Mouse (Mus musculus) lung, embryonic 15.5 days (tissue): Measurements from ENCODE around the gene Des. TPM values are rescaled to one million over a fixed set of nuclear protein-coding genes. Genes with fewer than 3 reads are reported as not detected.

Source experiments
- ATAC-seq: fragments of 200-750 bp; cut with Nextera tagmentation; 2 replicates; pipeline ENCODE4 v1.8.0; 2017; ENCODE audit warnings: moderate number of reproducible peaks, borderline replicate concordance; ENCODE audit not compliant: low FRiP score, low TSS enrichment; ENCODE audit errors: extremely low read depth
- H3K27ac ChIP-seq: fragments of 300-500 bp; sonication (generic); 2 replicates; pipeline ENCODE4 v1.5.1; 2015; ENCODE audit warnings: moderate library complexity, mild to moderate bottlenecking, inconsistent platforms
- H3K27me3 ChIP-seq: fragments of 300-500 bp; sonication (generic); 2 replicates; pipeline ENCODE4 v1.6.1; 2015; ENCODE audit warnings: inconsistent platforms
- H3K36me3 ChIP-seq: fragments of 300-500 bp; sonication (generic); 2 replicates; pipeline ENCODE4 v1.6.1; 2015; ENCODE audit warnings: inconsistent platforms
- H3K4me1 ChIP-seq: fragments of 300-500 bp; sonication (generic); 2 replicates; pipeline ENCODE4 v1.6.1; 2015; ENCODE audit warnings: inconsistent platforms
- H3K4me2 ChIP-seq: fragments of 300-500 bp; sonication (generic); 2 replicates; pipeline ENCODE4 v1.6.1; 2015; ENCODE audit warnings: inconsistent platforms, mild to moderate bottlenecking, moderate library complexity
- H3K4me3 ChIP-seq: fragments of 300-500 bp; sonication (generic); 2 replicates; pipeline ENCODE4 v1.5.1; 2015; ENCODE audit warnings: mild to moderate bottlenecking, inconsistent platforms
- H3K9ac ChIP-seq: fragments of 300-500 bp; sonication (generic); 2 replicates; pipeline ENCODE4 v1.6.1; 2015; ENCODE audit warnings: inconsistent platforms
- H3K9me3 ChIP-seq: fragments of 300-500 bp; sonication (generic); 2 replicates; pipeline ENCODE4 v1.6.1; 2016; ENCODE audit warnings: inconsistent platforms
- WGBS: fragments of 180-500 bp; shearing (Covaris S2); methylation state at CpG from one replicate; pipeline ENCODE4 v1.1.7; 2015; 5-methylcytosine and 5-hydroxymethylcytosine counted together
- polyA plus RNA-seq: library from polyadenylated mRNA; unstranded; fragments of >200 nt; fragmentation: Nextera tagmentation; extraction: Ambion mirVana; gene quantifications from 2 replicates; pipeline ENCODE4 v1.2.1, GENCODE M21; 2015

Gene Des
- 57.1 and 59.5 TPM in 2 replicates for polyA plus RNA-seq

DNA sequence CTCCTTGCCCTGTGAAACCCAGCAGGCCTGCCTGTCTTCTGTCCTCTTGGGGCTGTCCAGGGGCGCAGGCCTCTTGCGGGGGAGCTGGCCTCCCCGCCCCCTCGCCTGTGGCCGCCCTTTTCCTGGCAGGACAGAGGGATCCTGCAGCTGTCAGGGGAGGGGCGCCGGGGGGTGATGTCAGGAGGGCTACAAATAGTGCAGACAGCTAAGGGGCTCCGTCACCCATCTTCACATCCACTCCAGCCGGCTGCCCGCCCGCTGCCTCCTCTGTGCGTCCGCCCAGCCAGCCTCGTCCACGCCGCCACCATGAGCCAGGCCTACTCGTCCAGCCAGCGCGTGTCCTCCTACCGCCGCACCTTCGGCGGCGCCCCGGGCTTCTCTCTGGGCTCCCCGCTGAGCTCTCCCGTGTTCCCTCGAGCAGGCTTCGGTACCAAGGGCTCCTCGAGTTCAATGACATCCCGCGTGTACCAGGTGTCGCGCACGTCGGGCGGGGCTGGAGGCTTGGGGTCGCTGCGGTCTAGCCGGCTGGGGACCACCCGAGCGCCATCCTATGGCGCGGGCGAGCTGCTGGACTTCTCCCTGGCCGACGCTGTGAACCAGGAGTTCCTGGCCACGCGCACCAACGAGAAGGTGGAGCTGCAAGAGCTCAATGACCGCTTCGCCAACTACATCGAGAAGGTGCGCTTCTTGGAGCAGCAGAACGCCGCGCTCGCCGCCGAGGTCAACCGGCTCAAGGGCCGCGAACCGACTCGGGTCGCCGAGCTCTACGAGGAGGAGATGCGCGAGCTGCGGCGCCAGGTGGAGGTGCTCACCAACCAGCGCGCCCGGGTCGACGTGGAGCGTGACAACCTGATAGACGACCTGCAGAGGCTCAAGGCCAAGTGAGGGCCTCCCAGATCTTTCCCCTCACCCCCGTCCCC is at the start of gene Des:
Gene Des, plus strand, starts transcription at position 218 of the 920 bp plus-strand sequence.
- H3K9ac ChIP-seq, result peak within 1 kb of the TSS; percentile 36
- peak; percentile 80; the same call in 1 of the 2 replicates for ATAC-seq
- H3K27me3 ChIP-seq, result peaks cover 39% of the 10 kb centered on the region
- WGBS, result 1% methylated on average over 78 of the region's 80 CpGs
- no peaks in the 10 kb centered on the region for H3K36me3 ChIP-seq
- H3K4me2 ChIP-seq, result peak within 1 kb of the TSS; percentile 83
- peak within 1 kb of the TSS; percentile 47 for H3K27ac ChIP-seq
- peak within 1 kb of the TSS; percentile 43 for H3K4me3 ChIP-seq
- peaks cover 22% of the 10 kb centered on the region for H3K4me1 ChIP-seq
- H3K9me3 ChIP-seq, result no peaks in the 10 kb centered on the region

DNA sequence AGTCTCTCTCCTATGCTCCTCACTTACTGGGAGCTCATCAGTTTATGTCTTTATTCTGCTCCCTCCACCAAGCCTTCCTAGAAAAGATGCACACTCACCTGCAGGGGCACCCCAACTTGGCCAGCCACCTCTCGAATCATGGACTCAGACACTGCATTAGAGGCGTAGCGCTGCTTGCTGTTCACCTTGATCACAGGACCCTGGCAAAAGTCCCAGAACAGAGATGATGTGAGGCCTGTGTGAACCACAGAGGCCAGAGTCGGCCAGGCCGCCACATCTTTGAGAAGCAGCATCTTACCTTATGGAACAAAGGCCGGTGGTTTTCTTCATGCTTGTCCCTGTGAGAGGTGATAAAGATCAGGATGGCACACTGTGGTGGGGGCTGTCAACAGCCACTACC is 48.4 kb upstream of the Des start:
- Histone ChIP-seq H3K9ac (no peak overlapping the region), H3K4me3 (no peak overlapping the region), H3K4me2 (no peak overlapping the region), H3K9me3 (no peaks in the 10 kb centered on the region), H3K27me3 (no peaks in the 10 kb centered on the region), H3K27ac (no peak overlapping the region), H3K36me3 (peaks cover 71% of the 10 kb centered on the region), H3K4me1 (peaks cover 8% of the 10 kb centered on the region)
- ATAC-seq, result no peak
- 93% methylated on average over 6 of the region's 6 CpGs for WGBS

DNA sequence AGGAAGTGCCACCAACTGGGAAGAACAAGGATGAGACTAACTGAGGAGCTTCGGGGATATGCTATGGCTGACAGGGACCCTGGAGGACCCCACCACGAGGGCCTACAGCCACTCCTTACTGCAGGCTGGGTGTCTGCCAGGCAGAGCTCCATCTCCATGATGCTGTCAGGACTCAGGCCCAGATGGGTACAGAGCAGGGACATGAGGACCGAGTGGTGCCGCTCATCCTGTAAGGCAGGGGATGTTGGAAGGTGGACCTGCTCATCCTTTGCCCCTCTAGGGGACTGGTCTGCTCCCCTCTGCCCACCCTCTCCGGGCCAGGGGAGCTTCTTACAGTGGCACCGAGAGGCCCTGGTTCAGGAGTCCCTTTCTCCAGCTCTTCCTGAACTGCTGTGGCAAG is 45.1 kb upstream of the Des start:
- no peaks in the 10 kb centered on the region for H3K27me3 ChIP-seq
- H3K9me3 ChIP-seq, result no peaks in the 10 kb centered on the region
- H3K4me1 ChIP-seq, result peaks cover 8% of the 10 kb centered on the region
- H3K4me2 ChIP-seq, result no peak overlapping the region
- WGBS, result 86% methylated on average over 6 of the region's 6 CpGs
- ATAC-seq, result no peak
- peaks cover 48% of the 10 kb centered on the region for H3K36me3 ChIP-seq
- no peak overlapping the region for H3K9ac ChIP-seq
- no peak overlapping the region for H3K27ac ChIP-seq
- H3K4me3 ChIP-seq, result no peak overlapping the region

DNA sequence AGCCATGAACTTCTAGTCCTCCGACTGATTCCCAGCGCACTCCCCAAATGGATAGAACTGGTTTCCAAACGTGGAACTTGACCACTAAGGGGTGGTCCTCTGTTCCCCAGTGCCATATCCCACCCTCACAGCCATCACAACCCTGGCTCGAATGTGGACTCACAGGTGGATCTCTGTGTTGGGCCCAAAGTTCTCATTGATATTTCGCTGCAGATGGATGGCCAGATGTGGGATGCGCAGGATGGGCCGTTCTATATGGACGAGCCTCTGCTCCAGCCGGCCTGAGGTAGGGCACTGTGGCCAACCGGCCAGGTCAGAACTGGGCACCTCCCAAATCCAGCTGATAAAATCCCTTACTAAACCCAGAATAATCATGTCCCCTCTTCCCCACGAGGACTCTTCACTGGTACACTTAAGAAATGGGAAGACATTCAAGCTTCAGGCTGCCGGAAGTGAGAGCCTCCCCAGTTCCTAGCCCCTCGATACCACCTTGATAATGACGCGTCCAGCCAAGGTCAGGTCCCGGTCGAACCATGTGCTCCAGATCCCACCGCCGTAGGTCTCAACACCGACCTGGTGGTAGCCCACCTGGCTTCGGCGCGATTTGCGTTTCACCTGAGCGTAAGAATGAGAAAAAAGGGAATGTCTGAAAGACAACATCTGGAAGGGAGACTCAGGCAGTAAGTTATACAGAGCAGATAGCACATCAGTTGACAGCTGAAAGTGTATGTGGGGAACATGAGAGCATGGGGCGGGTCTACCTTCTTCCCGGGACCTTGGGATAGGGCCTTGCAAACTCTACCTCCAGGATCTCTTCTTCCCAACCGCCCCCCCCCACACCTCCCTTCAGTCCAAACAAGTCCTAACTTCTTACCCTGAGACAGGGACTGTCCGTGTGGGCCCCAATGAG is 44.4 kb upstream of the Des start:
- Histone ChIP-seq H3K27me3 (no peaks in the 10 kb centered on the region), H3K9me3 (no peaks in the 10 kb centered on the region), H3K4me1 (peaks cover 8% of the 10 kb centered on the region), H3K27ac (no peak overlapping the region), H3K4me3 (peak overlapping the region; percentile 76), H3K9ac (peak overlapping the region; percentile 64), H3K4me2 (peak overlapping the region; percentile 83), H3K36me3 (peaks cover 41% of the 10 kb centered on the region)
- 77% methylated on average over 29 of the region's 29 CpGs for WGBS
- no peak for ATAC-seq

DNA sequence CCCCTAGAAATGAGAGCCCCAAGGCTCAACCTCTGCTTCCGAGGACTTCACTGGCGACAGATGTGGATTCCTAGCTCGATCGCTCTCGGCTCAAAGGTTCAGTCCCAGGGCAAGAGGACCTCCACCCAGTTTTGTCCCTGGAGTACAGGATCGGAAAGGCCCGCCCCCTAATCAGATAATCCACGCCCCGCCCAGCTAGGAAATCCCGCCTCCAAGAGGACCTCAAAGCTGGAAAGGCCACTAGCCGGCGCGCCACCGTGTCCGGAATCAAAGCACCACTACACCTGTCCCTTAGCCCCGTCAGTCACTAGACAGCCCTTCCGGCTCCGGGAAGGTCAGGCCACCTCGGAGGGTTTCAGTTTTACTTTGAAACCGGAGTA is 43.3 kb upstream of the Des start:
- ATAC-seq, result peak; percentile 36
- under 1% methylated on average over 20 of the region's 20 CpGs for WGBS
- Histone ChIP-seq H3K27me3 (no peaks in the 10 kb centered on the region), H3K27ac (peak overlapping the region; percentile 97), H3K9me3 (no peaks in the 10 kb centered on the region), H3K9ac (peak overlapping the region; percentile 64), H3K4me2 (peak overlapping the region; percentile 83), H3K4me3 (peak overlapping the region; percentile 76), H3K4me1 (peaks cover 8% of the 10 kb centered on the region), H3K36me3 (peaks cover 30% of the 10 kb centered on the region)

DNA sequence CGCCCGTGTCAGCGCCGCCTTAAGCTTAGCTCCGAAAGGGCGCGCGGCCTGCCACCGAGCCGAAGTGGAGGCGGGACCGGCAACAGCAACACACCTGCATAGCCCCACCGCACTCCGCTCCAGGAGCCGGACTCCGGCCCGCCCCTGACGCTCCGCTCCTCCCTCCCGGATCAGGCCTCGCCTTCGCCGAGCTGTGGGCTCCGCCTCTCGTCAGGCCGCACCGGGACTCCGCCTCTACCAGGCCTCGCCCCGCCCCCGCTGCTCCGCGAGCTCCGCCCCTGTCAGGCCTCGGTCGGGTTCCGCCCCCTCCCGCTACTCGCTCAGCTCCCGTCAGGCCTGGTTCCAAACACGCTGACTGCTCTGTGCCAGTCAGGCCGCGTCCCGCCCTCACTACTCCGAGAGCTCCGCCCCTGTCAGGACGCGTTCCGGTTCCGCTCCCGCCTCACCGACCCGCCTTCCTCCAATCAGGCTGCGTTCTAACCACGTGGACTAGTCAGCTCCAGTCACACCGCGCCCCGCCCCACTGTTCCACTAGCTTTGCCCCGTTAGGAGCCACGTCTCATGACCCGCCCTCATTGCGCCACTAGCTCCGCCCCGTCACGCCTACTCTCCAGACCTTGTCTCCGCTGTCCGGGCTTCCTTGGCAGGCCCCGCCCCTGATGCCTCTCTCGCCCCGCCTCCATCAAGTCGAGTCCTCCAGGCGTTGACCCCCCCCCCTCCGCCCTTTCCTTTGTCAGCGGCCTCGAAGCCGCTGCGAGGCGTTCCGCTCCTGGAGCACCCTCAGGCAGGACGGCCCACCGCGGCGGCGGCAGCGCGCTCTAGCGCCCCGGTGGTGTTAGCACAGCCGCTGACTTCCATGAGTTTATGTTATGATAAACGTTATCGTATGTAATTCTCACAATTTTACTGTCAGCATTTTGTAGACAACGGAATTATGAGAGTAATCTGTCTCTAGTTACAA is 42.6 kb upstream of the Des start, which contains the start of gene Dnpep:
Gene Dnpep, minus strand, starts transcription at position 750 of the 961 bp plus-strand sequence.
- WGBS, result under 1% methylated on average over 89 of the region's 92 CpGs
- no peaks in the 10 kb centered on the region for H3K9me3 ChIP-seq
- H3K4me1 ChIP-seq, result peaks cover 8% of the 10 kb centered on the region
- peak within 1 kb of the TSS; percentile 83 for H3K4me2 ChIP-seq
- H3K36me3 ChIP-seq, result peaks cover 24% of the 10 kb centered on the region
- H3K9ac ChIP-seq, result peak within 1 kb of the TSS; percentile 64
- peak within 1 kb of the TSS; percentile 76 for H3K4me3 ChIP-seq
- H3K27ac ChIP-seq, result peak within 1 kb of the TSS; percentile 97
- H3K27me3 ChIP-seq, result no peaks in the 10 kb centered on the region
- ATAC-seq, result peak; percentile 98

DNA sequence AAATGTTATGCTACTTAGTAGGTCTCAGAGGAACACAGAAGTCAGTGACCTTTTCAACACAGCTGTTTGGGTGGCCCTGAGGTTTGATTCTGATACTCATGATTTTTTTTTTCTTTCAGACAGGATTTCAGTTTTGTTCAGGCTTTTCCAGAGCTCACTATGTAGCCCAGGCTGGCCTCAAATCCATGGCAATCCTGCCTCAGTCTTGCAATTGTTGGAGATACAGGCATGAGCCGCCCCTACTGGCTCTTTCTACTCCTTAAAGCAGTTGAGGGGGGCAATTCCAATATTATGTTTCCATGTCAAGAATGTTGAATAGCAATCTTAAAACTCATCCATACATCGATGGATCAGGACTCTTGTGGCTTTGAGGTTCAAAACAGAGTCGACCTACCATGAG is 41.8 kb upstream of the Des start:
- peaks cover 16% of the 10 kb centered on the region for H3K36me3 ChIP-seq
- WGBS, result 63% methylated on average over 3 of the region's 3 CpGs
- ATAC-seq, result no peak
- peak overlapping the region; percentile 9; the same call in 1 of the 2 replicates for H3K4me3 ChIP-seq
- H3K4me2 ChIP-seq, result peak overlapping the region; percentile 45
- H3K27me3 ChIP-seq, result no peaks in the 10 kb centered on the region
- peaks cover 8% of the 10 kb centered on the region for H3K4me1 ChIP-seq
- peak overlapping the region; percentile 43; the same call in 1 of the 2 replicates for H3K27ac ChIP-seq
- no peaks in the 10 kb centered on the region for H3K9me3 ChIP-seq
- H3K9ac ChIP-seq, result peak overlapping the region; percentile 27

DNA sequence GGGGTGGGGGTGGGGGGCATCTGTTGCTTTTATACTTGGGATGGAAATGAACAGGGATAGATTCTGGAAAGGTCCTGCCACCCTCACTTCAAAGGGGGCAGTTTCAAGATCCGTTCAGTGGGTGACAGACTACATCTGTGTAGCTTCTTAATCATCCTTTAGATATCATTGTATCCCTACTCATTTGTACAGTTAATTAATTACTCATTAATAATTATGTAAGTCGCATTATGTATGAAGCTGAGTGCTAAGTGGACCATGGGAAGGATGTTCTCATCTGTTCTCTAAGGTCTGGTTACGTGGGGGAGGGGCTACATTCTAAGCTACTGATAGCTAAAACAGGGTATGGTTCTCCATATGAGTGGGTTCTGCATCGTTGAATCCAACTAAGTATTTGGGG is 41.4 kb upstream of the Des start:
- Histone ChIP-seq H3K4me1 (peaks cover 8% of the 10 kb centered on the region), H3K36me3 (peaks cover 13% of the 10 kb centered on the region), H3K4me2 (no peak overlapping the region), H3K27me3 (no peaks in the 10 kb centered on the region), H3K27ac (no peak overlapping the region), H3K9ac (no peak overlapping the region), H3K4me3 (no peak overlapping the region), H3K9me3 (no peaks in the 10 kb centered on the region)
- WGBS, result 80% methylated on average over 4 of the region's 4 CpGs
- no peak for ATAC-seq

DNA sequence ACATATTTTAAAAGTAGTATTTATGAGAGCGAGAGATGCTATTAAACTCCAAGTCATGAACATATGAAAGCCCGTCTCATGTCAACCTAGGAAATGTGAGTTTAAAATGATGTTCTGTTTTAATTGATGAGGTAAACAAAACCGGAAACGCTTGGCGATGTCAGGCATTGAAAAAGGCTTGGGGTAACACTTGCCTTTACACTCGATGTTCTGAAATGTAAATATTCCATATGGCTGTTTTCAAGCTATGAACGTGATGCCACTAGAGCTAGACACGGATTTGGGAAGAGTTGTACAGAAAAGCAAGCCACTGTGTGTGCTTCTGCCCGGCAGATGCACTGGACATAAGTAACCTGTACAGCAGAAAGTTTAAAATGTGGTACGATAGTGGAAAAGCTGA is 41.0 kb upstream of the Des start:
- H3K4me2 ChIP-seq, result no peak overlapping the region
- H3K4me3 ChIP-seq, result no peak overlapping the region
- no peak overlapping the region for H3K27ac ChIP-seq
- H3K9ac ChIP-seq, result no peak overlapping the region
- no peak for ATAC-seq
- H3K4me1 ChIP-seq, result peaks cover 8% of the 10 kb centered on the region
- H3K36me3 ChIP-seq, result peaks cover 8% of the 10 kb centered on the region
- no peaks in the 10 kb centered on the region for H3K27me3 ChIP-seq
- WGBS, result 70% methylated on average over 10 of the region's 10 CpGs
- no peaks in the 10 kb centered on the region for H3K9me3 ChIP-seq

DNA sequence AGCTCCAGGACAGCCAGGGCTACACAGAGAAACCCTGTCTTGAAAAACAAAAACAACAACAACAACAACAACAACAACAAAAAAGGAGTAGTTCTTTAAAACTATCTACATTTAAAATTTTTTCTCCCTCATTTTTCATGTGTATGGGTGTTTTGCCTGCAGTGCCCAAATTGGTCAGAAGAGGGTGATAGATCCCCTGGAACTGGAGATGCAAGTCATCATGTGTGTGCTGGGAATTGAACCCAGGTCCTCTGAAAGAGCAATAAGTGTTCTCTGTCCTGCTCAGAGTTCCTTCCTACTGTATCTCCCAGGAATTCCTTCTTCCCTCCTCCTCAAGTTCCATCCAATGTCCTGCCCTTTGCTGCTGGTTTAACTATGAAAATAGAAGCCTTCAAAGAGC is 32.7 kb upstream of the Des start:
- H3K27me3 ChIP-seq, result no peaks in the 10 kb centered on the region
- no peak overlapping the region for H3K27ac ChIP-seq
- no peaks in the 10 kb centered on the region for H3K9me3 ChIP-seq
- H3K9ac ChIP-seq, result no peak overlapping the region
- no peaks in the 10 kb centered on the region for H3K4me1 ChIP-seq
- ATAC-seq, result no peak
- no peaks in the 10 kb centered on the region for H3K36me3 ChIP-seq
- no peak overlapping the region for H3K4me3 ChIP-seq
- H3K4me2 ChIP-seq, result no peak overlapping the region

DNA sequence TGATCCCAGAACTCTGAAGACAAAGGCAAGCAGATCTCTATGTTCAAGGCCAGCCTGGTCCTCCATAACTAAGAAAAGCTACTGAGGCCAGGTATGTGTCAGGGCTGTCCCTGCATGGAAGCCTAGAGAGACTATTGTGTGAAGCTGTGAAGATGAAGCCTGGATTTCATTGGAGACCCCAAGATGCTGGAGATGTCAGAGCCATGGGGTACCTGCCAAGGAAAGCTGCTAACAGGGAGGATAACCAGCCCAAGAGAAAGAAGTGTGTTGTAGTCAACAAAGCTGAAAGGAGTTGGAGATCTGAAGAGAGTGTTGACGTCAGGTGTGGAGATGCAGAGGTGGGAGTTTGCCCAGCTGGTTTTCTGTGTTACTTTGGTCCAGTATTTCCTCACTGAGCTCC is 28.9 kb upstream of the Des start:
- Histone ChIP-seq H3K4me3 (no peak overlapping the region), H3K4me2 (no peak overlapping the region), H3K36me3 (no peaks in the 10 kb centered on the region), H3K4me1 (no peaks in the 10 kb centered on the region), H3K27ac (no peak overlapping the region), H3K27me3 (no peaks in the 10 kb centered on the region), H3K9me3 (no peaks in the 10 kb centered on the region), H3K9ac (no peak overlapping the region)
- ATAC-seq, result no peak
- 68% methylated on average over 1 of the region's 1 CpGs for WGBS
